Mouse (Mus musculus) ES-Bruce4 (cell line): ENCODE results near the gene Jak3.

Source experiments
- CTCF ChIP-seq: IDR thresholded peaks from one replicate; pipeline ENCODE4 v1.8.1; 2011; ENCODE audit warnings: low read depth, low read length
- EP300 ChIP-seq: IDR thresholded peaks from 2 replicates; pipeline ENCODE4 v1.6.1; 2011; ENCODE audit warnings: low read depth, low read length; ENCODE audit not compliant: insufficient read depth
- POLR2A ChIP-seq: IDR thresholded peaks from one replicate; pipeline ENCODE4 v1.8.1; 2011; ENCODE audit warnings: low read length; ENCODE audit not compliant: insufficient read depth

DNA sequence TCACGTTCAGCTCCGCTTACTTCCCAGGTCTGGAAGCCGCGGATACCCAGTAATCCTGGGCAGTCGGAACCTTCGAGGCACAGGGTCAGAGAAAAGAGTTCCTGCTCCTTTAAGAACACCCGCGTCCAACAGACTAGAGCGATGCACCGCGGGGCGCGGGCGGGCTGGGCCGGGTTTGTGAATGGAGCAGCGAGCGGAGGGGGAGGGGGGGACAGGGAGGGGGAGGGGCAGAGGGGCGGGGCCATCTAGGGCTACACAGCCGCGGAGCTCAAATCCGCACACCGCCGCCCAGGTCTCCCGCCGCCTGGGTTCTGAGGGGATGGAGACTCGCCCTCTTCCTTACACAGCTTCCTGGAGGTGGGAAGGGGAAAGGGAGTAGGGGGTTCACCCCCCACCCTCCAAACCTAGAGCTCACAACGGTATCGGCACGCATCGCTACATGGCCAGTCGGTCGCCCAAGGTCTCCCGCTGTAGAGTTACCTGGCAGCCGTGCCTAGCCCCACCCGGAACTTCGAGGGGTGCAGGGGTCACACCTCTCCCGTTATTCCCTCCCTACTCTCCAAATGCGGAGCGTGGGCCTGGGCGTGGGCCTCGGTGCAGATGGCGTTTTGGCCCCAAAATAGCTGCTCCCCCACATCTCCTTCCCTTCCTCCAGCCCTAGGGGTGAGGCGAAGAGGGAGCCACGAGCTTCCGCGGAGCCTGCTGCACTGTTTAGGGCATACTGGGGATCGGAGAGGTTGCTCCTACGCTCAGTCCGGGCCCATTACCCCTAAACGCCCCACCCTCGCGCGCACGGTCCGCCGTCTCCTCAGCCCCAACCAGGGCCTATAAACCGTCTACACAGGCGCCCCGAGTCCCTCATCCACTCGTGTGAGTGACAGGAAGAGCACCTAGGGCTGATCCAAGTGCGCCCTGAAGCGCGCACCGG is 5.2 kb upstream of the Jak3 start:
- TF ChIP-seq POLR2A (no peak), CTCF (no peak), EP300 (peak; percentile 62; the same call in 1 of the 2 replicates)
